Mouse (Mus musculus): Measurements from ENCODE around the gene Resp18. TPM values are rescaled to one million over a fixed set of nuclear protein-coding genes. Genes with fewer than 3 reads are reported as not detected.
"Not testable (repeated sequence)": the region's sequence is repeated elsewhere in the genome, so short reads cannot be mapped to it uniquely, and the experiment has no call there.

Gene Resp18
- polyA plus RNA-seq, 1 experiment from 2014 or later: 203 TPM

DNA sequence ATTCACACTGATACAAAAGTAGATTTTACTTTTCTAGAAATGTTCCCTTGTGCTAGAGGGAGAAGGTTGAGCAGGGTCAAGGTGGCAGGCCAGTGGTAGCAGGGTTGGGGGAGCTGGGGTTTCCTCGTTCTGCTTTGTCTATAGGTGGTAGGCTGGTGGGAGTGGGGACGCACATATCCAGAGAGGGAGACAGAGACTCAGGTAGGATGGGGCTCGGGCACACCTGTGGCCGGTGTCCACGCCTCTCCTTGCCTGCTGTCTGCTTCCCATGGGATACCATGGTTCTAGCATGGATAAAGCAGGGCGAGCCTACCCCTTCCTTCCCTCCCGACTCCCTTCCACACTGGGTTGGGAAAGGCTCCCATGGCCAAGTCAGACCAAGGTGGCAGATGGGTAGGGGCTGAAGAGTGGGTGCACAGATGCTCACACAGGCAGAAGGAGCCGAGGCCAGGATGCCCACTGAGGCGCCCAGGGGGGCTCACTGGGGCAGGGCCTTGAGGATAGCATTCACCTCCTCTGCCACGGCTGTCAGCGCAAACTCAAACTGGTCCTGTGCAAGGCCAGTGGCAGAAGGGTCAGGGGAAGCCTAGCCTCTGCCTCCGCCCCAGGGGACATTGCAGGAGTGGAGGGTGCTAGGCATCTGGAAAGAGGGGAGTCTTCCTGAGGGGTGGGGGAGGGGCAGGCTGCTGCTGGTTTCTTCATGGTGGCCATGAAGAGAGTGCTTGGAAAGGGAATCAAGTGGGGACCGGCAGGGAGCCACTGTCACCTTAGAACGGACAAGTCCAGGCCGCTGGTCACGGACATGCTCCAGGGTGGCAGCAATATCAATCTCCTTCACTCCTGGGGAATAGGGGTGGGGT is 30.9 kb downstream of the Resp18 start:
- H3K27ac ChIP-seq (replicated peaks): no peak overlapping the region
- no peak for ATAC-seq (ENCODE audit: low FRiP score, low read depth)
- H3K9ac ChIP-seq: no peak overlapping the region
- WGBS: 82% methylated on average over 16 of the region's 16 CpGs
- no peak overlapping the region for H3K4me3 ChIP-seq
- H3K27me3 ChIP-seq: no peaks in the 10 kb centered on the region
- peaks cover 8% of the 10 kb centered on the region for H3K4me1 ChIP-seq (replicated peaks)
- H3K4me2 ChIP-seq: no peak overlapping the region
- H3K36me3 ChIP-seq: peaks cover 11% of the 10 kb centered on the region; the same call in 1 of the 2 replicates
- H3K9me3 ChIP-seq: no peaks in the 10 kb centered on the region

DNA sequence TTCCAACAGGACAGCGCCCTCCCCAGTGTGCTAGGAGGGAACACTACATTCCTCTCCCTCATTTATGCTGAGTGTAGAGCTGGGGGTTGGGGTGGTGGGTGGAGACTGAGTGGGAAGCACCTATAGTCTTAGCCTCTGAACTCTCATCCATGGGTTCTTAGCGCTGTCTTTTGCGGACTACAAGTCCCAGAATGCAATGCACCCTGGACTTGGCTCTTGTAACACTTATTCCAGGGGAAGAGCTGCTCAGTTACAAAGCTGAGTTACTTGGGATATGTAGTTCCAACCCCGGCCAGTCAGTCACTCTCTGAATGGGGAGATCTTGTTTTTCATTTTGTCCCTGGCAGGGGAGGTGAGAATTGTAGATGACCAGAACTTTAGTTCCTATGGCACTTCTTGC is 33.4 kb downstream of the Resp18 start:
- Histone ChIP-seq H3K27ac (replicated peaks) (no peak overlapping the region), H3K4me2 (no peak overlapping the region), H3K4me1 (replicated peaks) (no peaks in the 10 kb centered on the region; the same call in 1 of the 2 replicates), H3K4me3 (no peak overlapping the region), H3K9me3 (no peaks in the 10 kb centered on the region), H3K27me3 (no peaks in the 10 kb centered on the region), H3K9ac (no peak overlapping the region), H3K36me3 (peaks cover 17% of the 10 kb centered on the region)
- WGBS: 24% methylated on average over 4 of the region's 4 CpGs
- ATAC-seq (ENCODE audit: low FRiP score, low read depth): peak; percentile 74

DNA sequence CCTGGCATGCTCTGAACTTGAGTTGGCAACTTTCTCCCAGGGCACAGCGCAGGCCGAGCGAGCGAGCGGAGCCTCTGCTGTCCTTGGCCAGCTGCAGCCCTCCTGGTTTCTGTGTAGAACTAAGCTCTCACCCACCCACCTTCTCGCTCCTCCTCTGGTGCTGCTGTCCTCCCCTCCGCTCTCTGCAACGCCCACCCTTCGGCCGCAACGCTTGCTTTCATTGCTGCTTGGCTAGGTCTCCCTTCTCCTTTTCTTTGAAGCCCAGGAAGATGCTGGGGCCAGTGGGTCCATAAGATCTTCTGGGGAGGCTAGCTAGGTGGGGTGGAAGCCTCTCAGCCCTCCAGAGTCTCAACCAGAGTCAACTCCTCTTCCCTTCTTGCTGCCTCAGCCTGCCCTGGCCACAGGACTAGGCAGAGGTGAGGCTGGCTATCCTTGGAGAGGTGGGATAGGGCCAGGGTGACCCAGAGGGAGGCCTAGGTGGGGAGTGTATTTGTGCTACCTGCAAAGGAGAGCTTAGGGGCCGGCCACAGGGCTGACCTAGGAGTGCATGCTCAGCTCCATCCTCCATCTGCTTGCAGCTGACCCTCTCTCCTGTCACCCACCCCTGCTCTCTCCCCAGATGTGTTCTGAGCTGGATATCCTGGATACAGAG is 33.9 kb downstream of the Resp18 start:
- 0 out of 2 replicates have a peak, but pooled peaks have one; percentile 31 for ATAC-seq (ENCODE audit: low FRiP score, low read depth)
- WGBS: 88% methylated on average over 12 of the region's 12 CpGs
- Histone ChIP-seq H3K4me1 (replicated peaks) (no peaks in the 10 kb centered on the region; the same call in 1 of the 2 replicates), H3K27ac (replicated peaks) (no peak overlapping the region), H3K27me3 (no peaks in the 10 kb centered on the region), H3K9me3 (no peaks in the 10 kb centered on the region), H3K36me3 (peaks cover 21% of the 10 kb centered on the region), H3K9ac (no peak overlapping the region), H3K4me2 (no peak overlapping the region), H3K4me3 (no peak overlapping the region)

DNA sequence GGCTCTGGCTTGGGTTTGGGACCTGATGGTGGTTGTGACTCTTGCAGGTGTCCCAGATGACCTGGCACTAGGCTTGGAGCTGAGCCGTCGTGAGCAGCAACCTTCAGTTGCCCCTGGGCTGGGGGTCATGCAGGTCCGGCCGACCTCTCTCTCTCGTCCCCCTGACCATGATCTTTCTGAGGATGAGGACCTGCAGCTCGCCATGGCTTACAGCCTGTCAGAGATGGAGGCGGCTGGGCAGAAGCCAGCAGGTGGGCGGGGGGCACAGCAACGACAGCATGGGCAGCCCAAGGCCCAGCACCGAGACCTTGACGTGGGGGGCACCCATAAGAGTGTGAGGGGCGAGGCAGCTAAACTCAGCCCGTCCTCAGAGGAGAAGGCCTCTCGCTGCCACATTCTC is 34.8 kb downstream of the Resp18 start:
- 90% methylated on average over 14 of the region's 14 CpGs for WGBS
- Histone ChIP-seq H3K27me3 (no peaks in the 10 kb centered on the region), H3K27ac (replicated peaks) (no peak overlapping the region), H3K4me2 (no peak overlapping the region), H3K36me3 (peaks cover 21% of the 10 kb centered on the region), H3K4me3 (no peak overlapping the region), H3K9ac (no peak overlapping the region), H3K9me3 (no peaks in the 10 kb centered on the region), H3K4me1 (replicated peaks) (no peaks in the 10 kb centered on the region; the same call in 1 of the 2 replicates)
- ATAC-seq (ENCODE audit: low FRiP score, low read depth): no peak

DNA sequence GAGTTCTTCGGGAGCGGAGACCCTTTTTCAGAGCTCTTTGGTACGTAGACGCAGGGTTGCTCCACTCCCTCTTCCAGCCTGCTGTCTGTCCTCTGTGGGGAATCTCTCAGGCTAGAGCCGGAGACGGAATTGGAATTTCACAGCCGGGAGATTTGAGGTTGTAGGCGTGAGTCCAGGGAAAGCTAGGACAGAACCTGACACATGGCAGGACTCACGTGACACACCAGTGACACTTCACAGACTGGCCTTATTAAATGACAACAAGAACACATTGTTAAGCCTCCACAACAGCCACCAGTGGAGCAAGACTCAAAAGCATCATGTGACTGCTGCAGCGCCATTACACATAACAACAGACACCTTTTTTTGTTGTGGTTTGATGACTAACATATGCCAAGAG is 38.6 kb downstream of the Resp18 start:
- H3K4me1 ChIP-seq (replicated peaks): peaks cover 18% of the 10 kb centered on the region
- H3K27me3 ChIP-seq: no peaks in the 10 kb centered on the region
- peaks cover 21% of the 10 kb centered on the region for H3K36me3 ChIP-seq
- no peak overlapping the region for H3K4me2 ChIP-seq
- no peak overlapping the region for H3K9ac ChIP-seq
- ATAC-seq (ENCODE audit: low FRiP score, low read depth): no peak
- WGBS: 81% methylated on average over 10 of the region's 10 CpGs
- H3K27ac ChIP-seq (replicated peaks): no peak overlapping the region
- H3K4me3 ChIP-seq: no peak overlapping the region
- H3K9me3 ChIP-seq: no peaks in the 10 kb centered on the region

DNA sequence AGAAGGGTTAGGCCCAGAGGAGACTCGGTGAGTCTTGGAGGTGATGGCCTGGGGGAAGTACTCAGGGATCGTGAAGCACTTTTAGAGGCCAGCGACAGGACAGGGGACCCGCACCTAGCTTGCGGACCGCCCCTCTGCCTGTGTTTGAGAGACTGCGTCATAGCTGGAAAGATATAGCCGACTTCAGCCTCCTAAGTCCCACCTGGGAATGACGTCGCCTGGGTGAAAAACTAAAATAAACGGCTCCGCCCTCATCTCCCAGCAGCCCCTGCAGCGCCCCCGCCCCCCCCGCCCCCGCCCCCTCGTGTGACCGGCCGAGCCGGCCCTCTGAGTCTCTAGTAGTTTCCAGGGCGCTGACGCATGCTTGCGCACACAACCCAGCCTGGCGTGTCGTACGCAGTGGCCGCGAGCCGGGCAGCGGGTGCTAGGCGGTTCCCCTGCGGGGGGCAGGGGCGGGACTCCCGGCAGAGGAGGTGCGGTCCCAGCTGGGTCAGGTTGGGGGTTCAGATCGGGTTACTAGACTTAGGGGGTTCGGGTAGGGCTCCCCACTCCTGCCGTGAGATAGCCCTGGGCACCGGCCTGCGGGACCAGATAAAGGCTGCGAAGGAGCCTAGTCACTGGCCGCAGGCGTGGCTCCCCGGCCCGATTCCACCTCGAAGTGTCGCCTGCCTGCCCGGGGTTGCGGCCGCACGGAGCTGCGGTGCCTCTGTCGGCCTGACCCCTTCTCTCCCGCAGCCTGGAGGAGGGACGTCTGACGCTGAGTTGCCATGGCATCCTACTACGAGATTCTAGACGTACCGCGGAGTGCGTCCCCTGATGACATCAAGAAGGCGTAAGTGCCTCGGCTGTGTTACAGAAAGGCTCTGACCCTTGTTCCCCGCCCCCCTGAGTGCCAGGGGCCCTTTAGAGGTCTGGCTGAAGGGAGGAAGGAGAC is 41.8 kb downstream of the Resp18 start, which contains the start of gene Dnajb2:
Gene Dnajb2, plus strand, starts transcription at position 290 of the 934 bp plus-strand sequence.
- Histone ChIP-seq H3K36me3 (peaks cover 10% of the 10 kb centered on the region; the same call in 1 of the 2 replicates), H3K9me3 (no peaks in the 10 kb centered on the region), H3K4me1 (replicated peaks) (peaks cover 20% of the 10 kb centered on the region), H3K4me3 (peak within 1 kb of the TSS; percentile 81), H3K4me2 (peak within 1 kb of the TSS; percentile 92), H3K27ac (replicated peaks) (peak within 1 kb of the TSS; percentile 91), H3K9ac (peak within 1 kb of the TSS; percentile 88), H3K27me3 (no peaks in the 10 kb centered on the region)
- ATAC-seq (ENCODE audit: low FRiP score, low read depth): peak; percentile 90
- under 1% methylated on average over 62 of the region's 64 CpGs for WGBS

DNA sequence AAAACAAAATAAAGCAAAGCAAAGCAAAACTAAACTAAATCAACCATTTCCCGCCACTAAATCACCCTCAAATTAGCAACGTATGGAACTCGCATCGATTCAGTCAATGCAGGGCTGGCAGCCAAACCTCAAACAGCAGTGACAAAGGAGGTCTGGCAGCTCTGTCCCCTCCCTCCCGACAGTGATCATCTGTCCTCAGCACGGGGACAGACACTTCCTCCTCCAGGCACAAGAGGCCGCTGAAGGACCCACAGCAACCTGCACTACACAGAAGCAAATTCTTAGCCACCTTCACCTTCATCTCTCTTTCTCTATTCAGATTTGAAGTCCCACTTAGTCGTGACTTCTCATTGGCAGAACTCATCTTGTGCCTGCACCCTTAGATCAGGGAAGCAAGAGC is 43.6 kb downstream of the Resp18 start:
- no peak overlapping the region for H3K27ac ChIP-seq (replicated peaks)
- no peak overlapping the region for H3K4me3 ChIP-seq
- peaks cover 2% of the 10 kb centered on the region; the same call in 1 of the 2 replicates for H3K36me3 ChIP-seq
- no peaks in the 10 kb centered on the region for H3K9me3 ChIP-seq
- H3K27me3 ChIP-seq: no peaks in the 10 kb centered on the region
- H3K4me2 ChIP-seq: peak overlapping the region; percentile 8; the same call in 1 of the 2 replicates
- no peak overlapping the region for H3K9ac ChIP-seq
- peak; percentile 51; the same call in 1 of the 2 replicates for ATAC-seq (ENCODE audit: low FRiP score, low read depth)
- H3K4me1 ChIP-seq (replicated peaks): peaks cover 20% of the 10 kb centered on the region
- WGBS: 2% methylated on average over 8 of the region's 8 CpGs

DNA sequence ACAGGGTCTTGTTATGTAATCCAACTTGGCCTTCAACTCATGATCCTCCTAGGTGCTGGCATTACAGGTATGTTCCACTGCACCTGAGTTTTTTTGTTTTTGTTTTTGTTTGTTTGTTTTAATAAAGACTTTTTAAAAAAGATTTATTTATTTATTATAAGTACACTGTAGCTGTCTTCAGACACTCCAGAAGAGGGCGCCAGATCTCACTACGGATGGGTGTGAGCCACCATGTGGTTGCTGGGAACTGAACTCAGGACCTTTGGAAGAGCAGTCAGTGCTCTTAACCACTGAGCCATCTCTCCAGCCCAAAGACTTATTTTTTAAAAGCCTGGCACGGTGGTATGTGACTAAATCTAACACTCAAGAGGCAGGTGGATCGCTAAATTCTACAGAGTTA is 45.7 kb downstream of the Resp18 start:
- peaks cover 19% of the 10 kb centered on the region for H3K4me1 ChIP-seq (replicated peaks)
- not testable (repeated sequence) for H3K4me3 ChIP-seq; H3K9me3 ChIP-seq; H3K27ac ChIP-seq (replicated peaks); H3K4me2 ChIP-seq; H3K36me3 ChIP-seq; H3K27me3 ChIP-seq; ATAC-seq (ENCODE audit: low FRiP score, low read depth); H3K9ac ChIP-seq
- 70% methylated on average over 4 of the region's 4 CpGs for WGBS

DNA sequence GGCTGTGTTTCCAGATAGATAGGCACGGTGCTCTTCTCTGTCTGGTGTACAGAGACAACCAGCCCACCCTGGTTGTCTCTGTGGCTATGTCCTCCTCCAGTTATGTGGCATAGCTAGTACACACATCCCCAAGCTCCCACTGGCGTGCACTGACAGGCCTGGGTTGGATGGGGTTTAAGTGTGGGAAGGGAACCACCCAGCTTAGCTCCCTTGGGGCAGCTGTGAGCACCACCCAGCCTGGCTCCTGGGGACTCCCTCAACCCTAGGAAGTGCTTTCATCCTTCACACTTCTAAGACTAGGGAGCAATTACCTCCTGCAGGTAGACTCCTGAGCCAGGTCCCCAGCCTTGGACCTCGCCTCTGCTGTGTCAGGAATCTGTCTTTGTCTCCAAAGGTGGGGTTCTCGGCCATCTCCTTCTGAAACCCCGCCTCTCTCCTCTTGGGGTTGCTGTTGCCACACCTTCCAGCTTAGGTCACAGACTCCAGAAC is 46.5 kb downstream of the Resp18 start, which contains the start of gene A630095N17Rik:
Gene A630095N17Rik, minus strand, starts transcription at position 439 of the 489 bp plus-strand sequence.
- Histone ChIP-seq H3K9me3 (no peaks in the 10 kb centered on the region), H3K27me3 (0 out of 2 replicates have a peak, but pooled peaks cover 3% of the 10 kb centered on the region), H3K27ac (replicated peaks) (no peak within 1 kb of the TSS), H3K36me3 (no peaks in the 10 kb centered on the region), H3K4me1 (replicated peaks) (peaks cover 11% of the 10 kb centered on the region; the same call in 1 of the 2 replicates), H3K9ac (no peak within 1 kb of the TSS), H3K4me2 (no peak within 1 kb of the TSS), H3K4me3 (no peak within 1 kb of the TSS)
- ATAC-seq (ENCODE audit: low FRiP score, low read depth): no peak
- WGBS: 83% methylated on average over 5 of the region's 5 CpGs

DNA sequence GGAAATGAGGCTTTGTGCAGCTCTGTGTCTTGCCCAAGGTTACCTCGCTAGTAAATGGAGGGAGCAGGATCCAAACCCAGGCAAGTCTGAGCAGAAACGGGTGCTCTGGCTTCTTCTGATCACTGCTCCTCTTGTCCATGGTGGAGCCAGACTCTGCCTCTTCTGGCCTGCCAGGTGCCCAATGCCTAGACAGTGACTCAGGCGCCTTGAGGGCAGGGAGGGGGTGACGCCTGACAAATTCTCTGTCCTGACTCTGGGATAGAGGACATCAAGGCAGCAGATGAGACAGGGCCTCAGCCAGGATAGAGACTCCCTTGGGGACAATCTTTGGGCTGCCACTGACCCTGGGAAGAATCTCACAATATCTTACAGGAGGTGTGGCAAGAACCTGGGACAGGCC is 47.0 kb downstream of the Resp18 start:
- H3K4me1 ChIP-seq (replicated peaks): peaks cover 10% of the 10 kb centered on the region; the same call in 1 of the 2 replicates
- ATAC-seq (ENCODE audit: low FRiP score, low read depth): no peak
- H3K27me3 ChIP-seq: 0 out of 2 replicates have a peak, but pooled peaks cover 3% of the 10 kb centered on the region
- 87% methylated on average over 4 of the region's 4 CpGs for WGBS
- no peak overlapping the region for H3K9ac ChIP-seq
- no peak overlapping the region for H3K4me2 ChIP-seq
- no peaks in the 10 kb centered on the region for H3K9me3 ChIP-seq
- H3K4me3 ChIP-seq: no peak overlapping the region
- no peaks in the 10 kb centered on the region for H3K36me3 ChIP-seq
- H3K27ac ChIP-seq (replicated peaks): no peak overlapping the region

DNA sequence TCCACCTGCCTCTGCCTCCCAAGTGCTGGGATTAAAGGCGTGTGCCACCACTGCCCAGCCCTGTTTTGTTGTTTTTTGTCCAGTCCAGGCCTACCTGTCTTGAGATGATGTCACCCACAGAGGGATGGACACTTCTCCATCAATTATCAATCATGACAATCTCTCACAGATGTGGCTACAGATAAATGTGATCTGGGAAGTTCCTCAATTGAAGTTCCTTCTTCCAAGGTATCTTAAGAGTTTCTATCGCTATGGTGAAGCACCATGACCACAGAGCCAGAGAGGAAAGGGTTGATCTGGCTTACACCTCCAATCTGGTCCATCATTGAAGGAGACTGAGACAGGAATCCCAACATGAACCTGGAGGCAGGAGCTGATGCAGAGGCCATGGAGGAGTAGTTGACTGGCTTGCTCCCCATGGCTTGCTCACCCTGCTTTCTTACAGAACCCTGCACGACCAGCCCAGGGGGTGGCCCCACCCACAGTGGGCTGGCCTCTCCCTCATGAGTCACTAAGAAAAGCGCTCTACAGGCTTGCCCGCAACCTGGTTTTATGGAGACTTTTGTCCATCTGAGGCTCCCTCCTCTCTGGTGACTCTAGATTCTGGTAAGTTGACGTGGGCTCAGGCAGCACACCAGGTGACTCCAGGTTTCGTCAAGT is 47.8 kb downstream of the Resp18 start:
- Histone ChIP-seq H3K36me3 (no peaks in the 10 kb centered on the region), H3K27ac (replicated peaks) (no peak overlapping the region), H3K4me1 (replicated peaks) (peaks cover 7% of the 10 kb centered on the region; the same call in 1 of the 2 replicates), H3K27me3 (0 out of 2 replicates have a peak, but pooled peaks cover 3% of the 10 kb centered on the region), H3K9me3 (no peaks in the 10 kb centered on the region), H3K4me2 (no peak overlapping the region), H3K4me3 (no peak overlapping the region), H3K9ac (no peak overlapping the region)
- no peak for ATAC-seq (ENCODE audit: low FRiP score, low read depth)
- 81% methylated on average over 7 of the region's 7 CpGs for WGBS
